Mouse (Mus musculus): Measurements from ENCODE around the gene Trpc5os. TPM values are rescaled to one million over a fixed set of nuclear protein-coding genes. Genes with fewer than 3 reads are reported as not detected.

The Trpc5os gene
- not detected in 2 replicates for polyA plus RNA-seq (2011; ENCODE audit: insufficient read length, low read depth, missing spikeins)

DNA sequence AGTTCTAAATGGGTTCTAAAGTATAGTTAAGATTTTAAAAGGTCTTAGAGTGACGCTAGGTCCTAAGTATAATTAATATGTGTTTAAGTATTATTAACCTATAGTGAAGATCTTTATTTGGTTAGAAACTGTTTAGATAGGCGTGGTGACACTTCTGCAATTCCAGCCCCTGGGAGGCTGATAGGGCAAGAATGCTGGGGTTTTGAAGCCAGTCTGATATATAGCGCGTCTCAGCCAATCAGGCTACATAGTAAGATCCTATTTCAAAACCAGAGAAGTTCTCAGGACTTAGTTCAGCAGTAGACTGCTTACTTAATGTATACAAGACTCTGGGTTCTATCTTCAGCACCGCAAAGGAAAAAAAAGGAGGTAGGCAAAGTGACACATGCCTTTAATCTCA is at the start of gene Trpc5os:
Gene Trpc5os (plus strand): TSS at position 301 of the 400 bp plus-strand sequence.
- Histone ChIP-seq H3K4me3 (ENCODE audit: insufficient read depth, low read length) (no peak within 1 kb of the TSS), H3K4me1 (ENCODE audit: control insufficient read depth, insufficient read depth, low read length) (no peaks in the 10 kb centered on the region), H3K27ac (ENCODE audit: insufficient read depth, low read length) (no peak within 1 kb of the TSS)
- TF ChIP-seq POLR2A (IDR thresholded peaks at IDR 0.05; ENCODE audit: low read depth, low read length), result no peak
- no peak for TF ChIP-seq CTCF (IDR thresholded peaks at IDR 0.05; ENCODE audit: borderline replicate concordance, insufficient read depth, low read length)

DNA sequence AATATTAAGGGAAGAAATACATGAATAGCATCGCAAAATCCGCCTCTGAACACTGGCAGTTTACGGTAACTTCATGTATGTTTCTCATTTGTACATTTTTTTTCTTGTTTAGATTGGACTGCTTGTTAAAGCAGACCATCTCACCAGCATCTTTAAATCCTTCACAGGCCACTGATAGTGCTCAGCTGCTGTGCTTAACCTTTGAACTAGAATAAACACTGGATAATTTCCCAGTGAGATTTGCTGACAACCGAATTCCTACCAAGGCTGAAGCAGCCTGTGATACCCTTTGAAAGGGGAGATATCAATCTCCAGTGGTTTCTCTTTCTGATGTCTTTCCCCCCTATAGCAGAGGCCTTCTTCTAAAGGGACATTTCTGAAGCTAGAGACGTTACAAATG is 48.3 kb upstream of the Trpc5os start:
- no peaks in the 10 kb centered on the region for H3K4me1 ChIP-seq (ENCODE audit: control insufficient read depth, insufficient read depth, low read length)
- H3K4me3 ChIP-seq (ENCODE audit: insufficient read depth, low read length), result no peak overlapping the region
- no peak overlapping the region for H3K27ac ChIP-seq (ENCODE audit: insufficient read depth, low read length)
- TF ChIP-seq POLR2A (IDR thresholded peaks at IDR 0.05; ENCODE audit: low read depth, low read length) (no peak), CTCF (IDR thresholded peaks at IDR 0.05; ENCODE audit: borderline replicate concordance, insufficient read depth, low read length) (no peak)

DNA sequence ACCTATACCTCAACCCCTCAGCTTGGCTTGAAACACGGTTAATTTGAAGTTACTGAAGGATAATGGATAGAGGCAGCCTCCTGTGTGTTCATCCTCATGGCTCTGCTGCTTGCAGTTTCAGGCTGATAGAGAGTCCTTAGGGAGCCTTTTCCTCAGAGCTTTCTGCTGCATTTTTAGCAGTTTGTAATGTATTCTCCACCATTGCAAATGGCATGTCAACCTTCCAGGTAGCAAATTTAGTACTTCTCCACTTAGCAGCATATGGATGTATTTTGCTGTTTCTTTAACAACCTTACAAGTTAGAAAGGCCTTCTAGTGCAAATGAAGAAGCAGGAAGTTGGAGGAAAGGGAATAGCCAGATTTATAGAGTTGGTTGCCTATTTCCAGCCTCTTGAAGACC is 36.1 kb upstream of the Trpc5os start:
- Histone ChIP-seq H3K27ac (ENCODE audit: insufficient read depth, low read length) (no peak overlapping the region), H3K4me3 (ENCODE audit: insufficient read depth, low read length) (no peak overlapping the region), H3K4me1 (ENCODE audit: control insufficient read depth, insufficient read depth, low read length) (no peaks in the 10 kb centered on the region)
- TF ChIP-seq POLR2A (IDR thresholded peaks at IDR 0.05; ENCODE audit: low read depth, low read length) (no peak), CTCF (IDR thresholded peaks at IDR 0.05; ENCODE audit: borderline replicate concordance, insufficient read depth, low read length) (no peak)

DNA sequence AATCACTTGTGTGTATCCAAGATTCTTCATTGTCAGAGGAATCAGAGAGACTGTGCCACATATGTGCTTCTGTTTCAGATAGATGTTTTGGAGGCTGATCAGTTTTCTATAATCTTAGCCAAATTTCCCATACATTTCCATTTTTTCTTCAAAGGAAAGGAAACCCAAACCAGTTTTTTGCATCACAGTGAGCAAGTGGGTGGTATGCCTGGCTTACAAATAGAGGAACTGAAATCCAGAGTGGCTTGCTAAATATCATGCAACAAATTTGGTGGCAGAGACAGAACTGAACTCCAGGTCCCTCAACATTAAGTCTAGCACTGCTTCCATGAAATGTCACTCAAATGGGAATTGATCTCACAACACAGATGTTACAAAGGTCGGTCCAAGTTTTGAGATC is 35.3 kb upstream of the Trpc5os start:
- H3K4me1 ChIP-seq (ENCODE audit: control insufficient read depth, insufficient read depth, low read length), result no peaks in the 10 kb centered on the region
- H3K4me3 ChIP-seq (ENCODE audit: insufficient read depth, low read length), result no peak overlapping the region
- TF ChIP-seq POLR2A (IDR thresholded peaks at IDR 0.05; ENCODE audit: low read depth, low read length) (no peak), CTCF (IDR thresholded peaks at IDR 0.05; ENCODE audit: borderline replicate concordance, insufficient read depth, low read length) (no peak)
- H3K27ac ChIP-seq (ENCODE audit: insufficient read depth, low read length), result no peak overlapping the region

DNA sequence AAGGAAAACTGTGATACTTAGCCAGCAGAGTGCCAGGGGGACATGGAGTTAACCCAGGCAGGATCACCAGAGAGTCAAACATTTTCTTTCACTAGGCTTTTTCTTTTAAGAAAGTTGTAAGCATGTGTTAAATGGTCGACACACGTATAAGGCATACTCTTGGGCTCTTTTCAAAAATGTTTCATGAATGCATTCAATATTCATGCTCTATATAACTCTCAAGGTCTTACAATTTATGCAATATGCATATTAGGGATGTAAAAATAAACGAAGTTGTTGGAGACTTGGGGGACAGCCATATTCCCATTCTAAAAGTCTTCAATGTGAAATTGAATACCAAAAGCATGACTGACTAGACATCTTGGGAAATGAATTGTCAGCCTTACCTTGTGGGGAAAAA is 32.5 kb upstream of the Trpc5os start:
- H3K4me1 ChIP-seq (ENCODE audit: control insufficient read depth, insufficient read depth, low read length), result no peaks in the 10 kb centered on the region
- TF ChIP-seq POLR2A (IDR thresholded peaks at IDR 0.05; ENCODE audit: low read depth, low read length) (no peak), CTCF (IDR thresholded peaks at IDR 0.05; ENCODE audit: borderline replicate concordance, insufficient read depth, low read length) (no peak)
- no peak overlapping the region for H3K4me3 ChIP-seq (ENCODE audit: insufficient read depth, low read length)
- no peak overlapping the region for H3K27ac ChIP-seq (ENCODE audit: insufficient read depth, low read length)

DNA sequence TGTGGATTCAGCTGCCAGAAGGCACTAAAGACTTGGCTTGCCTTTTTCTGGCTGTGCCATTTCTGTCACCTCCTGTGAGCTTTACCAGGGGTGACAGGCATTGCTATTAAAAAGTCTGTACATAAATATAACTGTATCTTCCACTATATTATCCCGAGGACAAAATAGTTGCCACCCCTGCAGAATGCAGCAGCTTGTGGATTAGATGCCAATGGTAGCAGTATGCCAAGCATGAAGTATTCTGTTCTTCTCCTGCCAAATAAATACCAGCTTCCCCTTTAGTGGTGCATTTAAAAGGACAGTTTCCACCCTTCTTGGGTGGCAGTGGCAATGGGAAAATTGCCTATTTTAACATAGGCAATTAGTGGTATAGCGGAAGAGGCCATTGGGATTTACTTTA is 8.0 kb downstream of the Trpc5os start:
- TF ChIP-seq CTCF (IDR thresholded peaks at IDR 0.05; ENCODE audit: borderline replicate concordance, insufficient read depth, low read length) (no peak), POLR2A (IDR thresholded peaks at IDR 0.05; ENCODE audit: low read depth, low read length) (no peak)

DNA sequence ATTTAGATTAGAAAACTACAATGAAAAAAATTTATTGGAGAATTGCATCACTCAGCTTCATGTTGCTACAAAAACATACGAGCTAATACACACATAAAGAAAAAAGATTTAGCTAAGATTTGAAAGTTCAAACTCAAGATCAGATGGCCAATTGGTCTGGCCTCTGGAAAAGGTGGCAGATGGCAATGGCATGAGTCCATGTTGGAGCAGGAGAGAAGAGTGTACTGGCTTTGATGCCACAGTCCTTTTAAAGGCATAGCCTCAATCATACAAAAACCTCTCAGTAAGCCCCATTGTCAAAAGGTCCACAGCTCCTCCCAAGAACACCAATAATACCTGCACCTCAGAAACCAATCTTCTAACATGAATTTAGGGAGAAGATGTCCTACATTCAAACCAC is 35.0 kb downstream of the Trpc5os start:
- Histone ChIP-seq H3K27ac (ENCODE audit: insufficient read depth, low read length) (no peak overlapping the region), H3K4me1 (ENCODE audit: control insufficient read depth, insufficient read depth, low read length) (no peaks in the 10 kb centered on the region), H3K4me3 (ENCODE audit: insufficient read depth, low read length) (no peak overlapping the region)
- TF ChIP-seq CTCF (IDR thresholded peaks at IDR 0.05; ENCODE audit: borderline replicate concordance, insufficient read depth, low read length) (no peak), POLR2A (IDR thresholded peaks at IDR 0.05; ENCODE audit: low read depth, low read length) (no peak)

More for the DNA sequence above, 8.0 kb downstream of the Trpc5os start:
- Histone ChIP-seq H3K4me3 (ENCODE audit: insufficient read depth, low read length) (no peak overlapping the region), H3K4me1 (ENCODE audit: control insufficient read depth, insufficient read depth, low read length) (no peaks in the 10 kb centered on the region), H3K27ac (ENCODE audit: insufficient read depth, low read length) (no peak overlapping the region)

DNA sequence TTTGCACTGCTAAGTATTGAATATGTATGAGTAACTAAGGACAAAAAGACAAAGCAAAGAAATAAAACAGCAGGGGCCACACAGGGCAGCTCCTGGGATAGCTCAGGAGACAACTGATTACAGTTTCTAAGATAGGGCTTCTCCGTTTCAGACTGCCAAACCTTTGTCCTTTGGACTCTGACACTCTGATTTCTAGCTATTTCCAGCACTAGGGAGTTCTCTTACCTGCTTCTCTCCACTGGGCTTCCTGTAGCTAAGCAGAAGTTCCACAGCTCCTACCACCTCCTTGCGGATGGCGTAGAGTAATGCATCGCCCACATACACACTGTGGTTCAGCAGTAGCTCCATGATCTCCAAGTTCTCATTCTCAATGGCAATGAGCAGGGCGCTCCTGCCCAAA is 66.9 kb downstream of the Trpc5os start:
- TF ChIP-seq POLR2A (IDR thresholded peaks at IDR 0.05; ENCODE audit: low read depth, low read length), result no peak
- no peak for TF ChIP-seq CTCF (IDR thresholded peaks at IDR 0.05; ENCODE audit: borderline replicate concordance, insufficient read depth, low read length)
- no peak overlapping the region for H3K27ac ChIP-seq (ENCODE audit: insufficient read depth, low read length)
- no peaks in the 10 kb centered on the region for H3K4me1 ChIP-seq (ENCODE audit: control insufficient read depth, insufficient read depth, low read length)

DNA sequence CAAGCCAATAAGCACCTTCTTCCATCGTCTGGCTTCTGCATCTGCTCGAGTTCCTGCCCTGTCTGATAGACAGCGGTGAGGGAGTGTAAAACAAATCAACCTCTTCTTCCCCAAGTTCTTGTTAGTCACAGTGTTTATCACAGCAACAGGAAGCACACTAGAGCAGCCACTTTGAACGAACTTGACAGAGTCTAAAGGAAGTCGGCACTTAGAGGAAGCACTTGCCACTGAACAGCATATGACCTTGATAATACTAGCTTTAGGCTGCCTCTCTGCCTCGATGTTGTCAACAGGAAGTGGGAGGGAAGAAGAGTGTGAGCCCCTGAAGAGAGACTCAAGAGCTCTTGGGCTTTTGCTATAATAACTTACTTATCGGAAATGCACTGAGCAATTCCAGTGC is 69.7 kb downstream of the Trpc5os start:
- Histone ChIP-seq H3K4me1 (ENCODE audit: control insufficient read depth, insufficient read depth, low read length) (no peaks in the 10 kb centered on the region), H3K4me3 (ENCODE audit: insufficient read depth, low read length) (no peak overlapping the region), H3K27ac (ENCODE audit: insufficient read depth, low read length) (no peak overlapping the region)
- TF ChIP-seq CTCF (IDR thresholded peaks at IDR 0.05; ENCODE audit: borderline replicate concordance, insufficient read depth, low read length), result no peak
- no peak for TF ChIP-seq POLR2A (IDR thresholded peaks at IDR 0.05; ENCODE audit: low read depth, low read length)

More for the DNA sequence above, 66.9 kb downstream of the Trpc5os start:
- no peak overlapping the region for H3K4me3 ChIP-seq (ENCODE audit: insufficient read depth, low read length)

Other genes starting within 250 kb of the Trpc5os start
- 14.7 and 22.1 TPM in 2 replicates for gene Alg13, start 138.8 kb upstream of the Trpc5os start, polyA plus RNA-seq (2011; ENCODE audit: insufficient read length, low read depth, missing spikeins)
- gene Trpc5, start 231.6 kb downstream of the Trpc5os start, polyA plus RNA-seq (2011; ENCODE audit: insufficient read length, low read depth, missing spikeins), result not detected in 2 replicates
- not detected in 2 replicates for gene Rtl4, start 232.3 kb downstream of the Trpc5os start, polyA plus RNA-seq (2011; ENCODE audit: insufficient read length, low read depth, missing spikeins)